Mouse (Mus musculus): ENCODE results near the gene Bcdin3d. TPM values are rescaled to one million over a fixed set of nuclear protein-coding genes. Genes with fewer than 3 reads are reported as not detected.

Gene Bcdin3d
- 16.4 and 17.7 TPM in 2 replicates for polyA plus RNA-seq (2015; fragmentation: Nextera tagmentation; extraction: Ambion mirVana)

GRCm38 (mm10) chr15:99474576-99474926, at the start of gene Bcdin3d:
TSS of gene Bcdin3d (minus strand) at chr15:99474730.
- peak; percentile 82 for ATAC-seq (ENCODE audit: low FRiP score, low read depth)
- peak within 1 kb of the TSS; percentile 66 for H3K4me2 ChIP-seq
- H3K9ac ChIP-seq = peak within 1 kb of the TSS; percentile 77
- H3K4me3 ChIP-seq = peak within 1 kb of the TSS; percentile 72
- H3K9me3 ChIP-seq = no peaks in the 10 kb centered on the region
- H3K36me3 ChIP-seq = peaks cover 4% of the 10 kb centered on the region; the same call in 1 of the 2 replicates
- WGBS = under 1% methylated on average over 26 of the region's 26 CpGs
- no peaks in the 10 kb centered on the region for H3K27me3 ChIP-seq
- H3K27ac ChIP-seq (replicated peaks) = peak within 1 kb of the TSS; percentile 87
- H3K4me1 ChIP-seq (replicated peaks) = peaks cover 31% of the 10 kb centered on the region

GRCm38 (mm10) chr15:99520306-99520705, 45.8 kb upstream of the Bcdin3d start:
- Histone ChIP-seq H3K9ac (no peak overlapping the region), H3K4me3 (no peak overlapping the region), H3K27me3 (no peaks in the 10 kb centered on the region), H3K27ac (replicated peaks) (no peak overlapping the region), H3K4me2 (no peak overlapping the region), H3K4me1 (replicated peaks) (no peaks in the 10 kb centered on the region), H3K36me3 (peaks cover 8% of the 10 kb centered on the region; the same call in 1 of the 2 replicates), H3K9me3 (no peaks in the 10 kb centered on the region)
- ATAC-seq (ENCODE audit: low FRiP score, low read depth) = no peak
- 84% methylated on average over 7 of the region's 7 CpGs for WGBS

- H3K4me3 ChIP-seq = no peak overlapping the region
- ATAC-seq (ENCODE audit: low FRiP score, low read depth) = no peak
- H3K36me3 ChIP-seq = peaks cover 8% of the 10 kb centered on the region; the same call in 1 of the 2 replicates
- no peaks in the 10 kb centered on the region for H3K4me1 ChIP-seq (replicated peaks)
- H3K9me3 ChIP-seq = no peaks in the 10 kb centered on the region
- H3K27ac ChIP-seq (replicated peaks) = no peak overlapping the region
- no peak overlapping the region for H3K4me2 ChIP-seq
- no peak overlapping the region for H3K9ac ChIP-seq
- WGBS = 93% methylated on average over 9 of the region's 9 CpGs
- H3K27me3 ChIP-seq = no peaks in the 10 kb centered on the region
Measured at GRCm38 (mm10) chr15:99519626-99520025, 45.1 kb upstream of the Bcdin3d start.

GRCm38 (mm10) chr15:99517715-99518114, 43.2 kb upstream of the Bcdin3d start:
- Histone ChIP-seq H3K4me1 (replicated peaks) (no peaks in the 10 kb centered on the region), H3K4me3 (no peak overlapping the region), H3K36me3 (peaks cover 8% of the 10 kb centered on the region; the same call in 1 of the 2 replicates), H3K27ac (replicated peaks) (no peak overlapping the region), H3K9ac (no peak overlapping the region), H3K4me2 (no peak overlapping the region), H3K9me3 (no peaks in the 10 kb centered on the region), H3K27me3 (no peaks in the 10 kb centered on the region)
- ATAC-seq (ENCODE audit: low FRiP score, low read depth) = no peak; the same call in 1 of the 2 replicates
- 73% methylated on average over 7 of the region's 7 CpGs for WGBS

GRCm38 (mm10) chr15:99516715-99517114, 42.2 kb upstream of the Bcdin3d start:
- H3K4me1 ChIP-seq (replicated peaks) = no peaks in the 10 kb centered on the region
- WGBS = 66% methylated on average over 8 of the region's 8 CpGs
- no peak overlapping the region for H3K27ac ChIP-seq (replicated peaks)
- peaks cover 8% of the 10 kb centered on the region; the same call in 1 of the 2 replicates for H3K36me3 ChIP-seq
- no peak overlapping the region for H3K9ac ChIP-seq
- H3K4me3 ChIP-seq = no peak overlapping the region
- H3K4me2 ChIP-seq = no peak overlapping the region
- H3K9me3 ChIP-seq = no peaks in the 10 kb centered on the region
- no peak for ATAC-seq (ENCODE audit: low FRiP score, low read depth)
- no peaks in the 10 kb centered on the region for H3K27me3 ChIP-seq

GRCm38 (mm10) chr15:99511797-99512525, 37.4 kb upstream of the Bcdin3d start:
- no peaks in the 10 kb centered on the region for H3K27me3 ChIP-seq
- no peaks in the 10 kb centered on the region for H3K9me3 ChIP-seq
- no peak overlapping the region for H3K9ac ChIP-seq
- WGBS = 74% methylated on average over 15 of the region's 15 CpGs
- H3K4me1 ChIP-seq (replicated peaks) = no peaks in the 10 kb centered on the region
- no peak for ATAC-seq (ENCODE audit: low FRiP score, low read depth)
- no peak overlapping the region for H3K27ac ChIP-seq (replicated peaks)
- H3K4me3 ChIP-seq = no peak overlapping the region
- H3K4me2 ChIP-seq = no peak overlapping the region
- no peaks in the 10 kb centered on the region for H3K36me3 ChIP-seq

- Histone ChIP-seq H3K9ac (no peak overlapping the region), H3K36me3 (no peaks in the 10 kb centered on the region), H3K4me1 (replicated peaks) (no peaks in the 10 kb centered on the region), H3K4me3 (no peak overlapping the region), H3K4me2 (no peak overlapping the region), H3K27ac (replicated peaks) (no peak overlapping the region), H3K9me3 (no peaks in the 10 kb centered on the region), H3K27me3 (no peaks in the 10 kb centered on the region)
- WGBS = 99% methylated on average over 3 of the region's 3 CpGs
- no peak for ATAC-seq (ENCODE audit: low FRiP score, low read depth)
Measured at GRCm38 (mm10) chr15:99510621-99511020, 36.1 kb upstream of the Bcdin3d start.

- Histone ChIP-seq H3K4me3 (no peak overlapping the region), H3K36me3 (no peaks in the 10 kb centered on the region), H3K4me2 (no peak overlapping the region), H3K9me3 (no peaks in the 10 kb centered on the region), H3K9ac (no peak overlapping the region), H3K27me3 (no peaks in the 10 kb centered on the region), H3K4me1 (replicated peaks) (no peaks in the 10 kb centered on the region), H3K27ac (replicated peaks) (no peak overlapping the region)
- WGBS = 87% methylated on average over 7 of the region's 7 CpGs
- ATAC-seq (ENCODE audit: low FRiP score, low read depth) = no peak
Measured at GRCm38 (mm10) chr15:99509840-99510239, 35.3 kb upstream of the Bcdin3d start.

GRCm38 (mm10) chr15:99505324-99506095, 31.0 kb upstream of the Bcdin3d start:
- Histone ChIP-seq H3K4me2 (no peak overlapping the region), H3K4me1 (replicated peaks) (peaks cover 17% of the 10 kb centered on the region), H3K4me3 (no peak overlapping the region), H3K36me3 (no peaks in the 10 kb centered on the region), H3K9me3 (no peaks in the 10 kb centered on the region), H3K27ac (replicated peaks) (no peak overlapping the region), H3K27me3 (no peaks in the 10 kb centered on the region), H3K9ac (no peak overlapping the region)
- 79% methylated on average over 15 of the region's 15 CpGs for WGBS
- ATAC-seq (ENCODE audit: low FRiP score, low read depth) = no peak

GRCm38 (mm10) chr15:99503256-99503655, 28.7 kb upstream of the Bcdin3d start:
- no peak overlapping the region for H3K27ac ChIP-seq (replicated peaks)
- peaks cover 20% of the 10 kb centered on the region for H3K4me1 ChIP-seq (replicated peaks)
- WGBS = 80% methylated on average over 5 of the region's 5 CpGs
- ATAC-seq (ENCODE audit: low FRiP score, low read depth) = no peak
- no peak overlapping the region for H3K4me3 ChIP-seq
- no peaks in the 10 kb centered on the region for H3K27me3 ChIP-seq
- H3K36me3 ChIP-seq = no peaks in the 10 kb centered on the region
- H3K4me2 ChIP-seq = no peak overlapping the region
- H3K9me3 ChIP-seq = no peaks in the 10 kb centered on the region
- H3K9ac ChIP-seq = no peak overlapping the region

- H3K4me1 ChIP-seq (replicated peaks) = peaks cover 29% of the 10 kb centered on the region
- no peak overlapping the region for H3K4me2 ChIP-seq
- 31% methylated on average over 12 of the region's 12 CpGs for WGBS
- H3K36me3 ChIP-seq = no peaks in the 10 kb centered on the region
- no peak overlapping the region for H3K9ac ChIP-seq
- no peaks in the 10 kb centered on the region for H3K27me3 ChIP-seq
- H3K9me3 ChIP-seq = no peaks in the 10 kb centered on the region
- ATAC-seq (ENCODE audit: low FRiP score, low read depth) = peak; percentile 50; the same call in 1 of the 2 replicates
- H3K27ac ChIP-seq (replicated peaks) = peak overlapping the region; percentile 43
- no peak overlapping the region for H3K4me3 ChIP-seq
Measured at GRCm38 (mm10) chr15:99502311-99502831, 27.8 kb upstream of the Bcdin3d start.

Measured in hindbrain, embryonic 15.5 days (tissue).